Mouse (Mus musculus): ENCODE data around the gene Zfp69.
A peak's percentile ranks its signal among the peaks of the same experiment; 100 is the strongest.

The Zfp69 gene

DNA sequence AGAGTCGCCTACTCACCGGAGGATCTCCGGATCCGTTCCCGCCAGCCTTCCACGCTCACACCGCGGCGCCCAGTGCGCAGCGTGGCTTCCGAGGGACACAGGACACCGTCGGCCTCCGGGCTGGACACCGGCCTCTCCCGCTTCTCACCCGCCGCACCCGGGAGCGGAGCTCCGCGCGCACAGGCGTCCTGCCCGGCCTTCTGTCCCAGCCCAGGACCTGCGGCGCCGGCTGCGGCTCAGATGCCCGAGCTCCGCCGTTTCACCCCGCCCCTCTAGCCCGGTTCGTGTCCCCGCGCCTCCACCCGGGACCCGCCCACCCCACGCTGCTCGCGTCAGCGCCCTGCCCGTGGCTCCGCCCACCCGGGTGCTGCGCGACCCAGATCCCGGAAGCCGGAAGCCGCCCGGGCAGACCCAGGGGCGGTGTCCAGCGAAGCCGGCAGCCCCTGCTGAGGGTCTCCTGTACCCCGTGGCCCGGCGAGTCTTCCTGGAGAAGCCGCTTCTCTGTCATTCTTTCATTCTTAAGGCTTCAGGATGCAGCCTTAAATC, at the start of gene Zfp69:
TSS of gene Zfp69 (minus strand) at position 272 of the 546 bp plus-strand sequence.
- peak; percentile 86 for DNase-seq (ENCODE audit: low spot score)

DNA sequence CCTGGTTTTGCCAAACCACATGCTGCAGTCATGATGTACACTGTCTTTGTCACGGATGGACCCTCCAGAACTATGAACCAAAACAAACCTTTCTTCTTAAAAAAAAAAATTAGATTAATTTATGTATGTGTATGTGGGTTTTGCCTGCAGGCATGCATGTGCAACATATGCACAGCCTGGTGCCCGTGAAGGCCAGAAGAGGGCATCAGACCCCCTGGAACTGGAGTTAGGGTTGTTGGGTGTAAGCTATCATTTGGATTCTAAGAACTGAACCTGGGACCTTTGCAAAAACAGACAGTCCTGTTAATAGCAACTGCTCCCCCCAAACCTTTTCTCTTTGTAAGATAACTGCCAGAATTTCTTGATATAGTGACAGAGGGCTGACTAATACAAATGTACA, 49.5 kb upstream of the Zfp69 start:
- DNase-seq (ENCODE audit: low spot score), result no peak

DNA sequence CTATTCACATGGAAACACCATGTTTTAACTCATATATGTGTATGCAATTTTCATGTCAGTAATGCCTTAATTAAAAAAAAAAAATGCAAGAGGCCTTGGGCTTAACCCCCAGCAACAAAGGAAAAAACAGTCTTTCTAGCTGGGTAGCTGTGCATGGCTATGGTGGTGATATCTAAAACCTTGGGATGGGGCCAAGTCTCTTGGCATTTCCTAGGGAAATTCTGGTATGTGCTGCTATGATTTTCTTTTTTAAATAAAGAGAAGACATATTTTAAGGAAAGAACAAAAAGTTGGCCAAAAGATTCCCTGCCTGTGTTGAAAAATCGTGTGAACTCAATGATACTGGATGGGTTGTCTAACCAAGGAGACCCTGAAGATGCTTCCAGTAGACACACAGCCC, 44.4 kb upstream of the Zfp69 start:
- no peak for DNase-seq (ENCODE audit: low spot score)

DNA sequence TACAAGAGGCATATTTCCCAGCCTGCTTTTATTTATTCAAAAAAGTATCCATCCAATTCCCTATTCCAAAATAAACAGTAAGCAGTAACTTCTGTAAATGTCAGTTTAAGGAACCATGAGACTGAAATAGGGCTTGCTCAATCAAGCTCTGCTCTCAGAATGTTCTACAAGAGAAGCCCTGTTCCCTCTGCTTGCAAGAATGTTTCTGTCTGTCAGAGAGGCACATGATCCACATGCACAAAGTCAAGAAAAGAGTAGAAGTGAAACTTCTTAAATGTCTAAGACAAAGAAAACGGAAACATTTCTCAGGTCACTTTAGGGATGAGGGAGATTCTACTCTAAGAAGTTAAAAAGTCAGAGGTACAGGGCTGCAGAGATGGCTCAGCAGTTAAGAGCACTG, 41.5 kb upstream of the Zfp69 start:
- DNase-seq (ENCODE audit: low spot score), result no peak

DNA sequence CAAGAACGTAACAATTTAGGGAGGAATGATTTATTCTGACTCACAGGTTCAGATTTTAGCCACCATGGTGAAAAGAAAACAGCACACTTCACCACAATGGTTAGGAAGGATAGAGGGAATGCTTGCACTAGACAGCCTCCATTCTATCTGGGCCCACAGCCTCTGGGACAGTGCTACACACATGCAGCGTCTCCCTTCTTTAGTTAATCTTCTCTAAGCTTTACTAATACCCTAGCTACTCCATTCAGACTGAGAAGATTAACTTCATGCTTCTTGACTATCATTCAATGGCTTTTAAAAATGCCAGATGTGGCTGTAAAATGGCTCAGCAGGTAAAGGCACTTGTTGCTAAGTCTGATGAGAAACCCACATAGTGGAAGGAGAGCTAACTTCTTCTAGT, 40.8 kb upstream of the Zfp69 start:
- no peak for DNase-seq (ENCODE audit: low spot score)

DNA sequence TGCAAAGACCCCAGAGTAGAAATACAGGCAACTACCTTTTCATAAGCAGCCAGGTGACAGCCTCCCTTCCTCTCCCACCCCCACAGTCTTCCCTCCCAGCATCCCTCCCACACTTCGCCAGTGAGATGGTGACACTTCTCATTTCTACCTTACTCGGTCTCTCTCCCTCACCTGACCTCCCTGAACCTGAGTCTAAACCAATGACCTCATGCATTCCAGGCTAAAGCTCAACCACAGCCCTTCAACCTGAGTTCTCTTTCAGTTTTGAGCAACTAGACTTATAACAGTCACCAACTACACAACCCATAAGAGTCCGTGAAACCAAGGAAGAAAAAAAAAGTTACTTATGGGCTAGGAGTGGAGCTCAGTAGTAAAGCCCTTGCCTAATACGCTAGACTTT, 35.8 kb upstream of the Zfp69 start:
- DNase-seq (ENCODE audit: low spot score), result no peak

DNA sequence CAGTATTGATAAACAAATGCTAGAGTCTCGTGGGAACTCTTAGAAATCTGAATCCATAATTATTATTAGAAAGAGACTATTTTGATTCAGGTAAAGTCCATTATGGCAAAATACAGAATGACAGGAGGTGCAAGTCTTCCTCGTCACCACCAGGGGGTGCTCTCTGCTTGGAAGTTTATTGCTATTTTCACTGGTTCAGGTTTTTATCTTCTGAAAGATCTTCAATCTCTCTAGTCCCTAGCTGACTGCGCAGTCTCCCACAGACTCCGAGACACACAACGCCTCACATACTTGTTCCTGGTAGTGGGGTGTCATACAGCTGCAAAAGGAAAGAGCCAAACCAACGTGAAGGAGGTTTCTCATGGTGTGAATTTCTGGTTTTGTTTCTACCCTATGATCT, 34.9 kb upstream of the Zfp69 start:
- DNase-seq (ENCODE audit: low spot score), result peak; percentile 73

DNA sequence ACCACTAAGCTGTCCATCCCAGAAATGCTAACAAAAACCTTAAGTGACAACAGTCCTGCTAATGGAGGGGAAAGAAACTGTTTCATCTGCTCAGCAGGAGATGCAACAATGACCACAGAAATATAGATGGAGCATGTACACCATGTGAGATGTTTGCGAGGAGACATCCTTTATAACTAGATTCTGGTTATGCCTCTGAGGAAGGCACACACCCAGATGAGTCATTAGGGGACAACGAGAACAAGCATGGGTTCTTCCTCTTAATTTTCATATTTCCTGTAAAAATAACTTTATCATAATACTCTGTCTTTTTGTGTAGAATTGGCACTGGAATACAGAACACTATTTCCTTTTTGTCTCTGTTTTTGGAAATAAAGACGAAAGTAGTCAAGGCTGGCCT, 26.7 kb upstream of the Zfp69 start:
- DNase-seq (ENCODE audit: low spot score), result peak; percentile 28

DNA sequence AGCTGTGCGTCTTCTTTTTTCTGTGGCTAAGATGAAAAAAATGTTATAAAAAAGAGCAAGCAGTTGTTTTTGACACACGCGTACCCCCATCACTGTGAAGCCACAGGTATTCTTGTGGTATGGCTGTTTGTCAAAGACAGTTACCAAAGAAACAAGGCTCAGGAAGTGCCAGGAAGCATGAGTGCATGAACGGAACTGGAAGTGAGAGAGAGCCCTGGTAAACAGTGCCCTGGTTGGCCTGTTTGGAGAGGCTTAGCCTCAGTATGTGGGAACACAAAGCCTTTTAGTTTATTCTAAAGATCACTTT, 23.9 kb upstream of the Zfp69 start:
- peak; percentile 91 for DNase-seq (ENCODE audit: low spot score)

DNA sequence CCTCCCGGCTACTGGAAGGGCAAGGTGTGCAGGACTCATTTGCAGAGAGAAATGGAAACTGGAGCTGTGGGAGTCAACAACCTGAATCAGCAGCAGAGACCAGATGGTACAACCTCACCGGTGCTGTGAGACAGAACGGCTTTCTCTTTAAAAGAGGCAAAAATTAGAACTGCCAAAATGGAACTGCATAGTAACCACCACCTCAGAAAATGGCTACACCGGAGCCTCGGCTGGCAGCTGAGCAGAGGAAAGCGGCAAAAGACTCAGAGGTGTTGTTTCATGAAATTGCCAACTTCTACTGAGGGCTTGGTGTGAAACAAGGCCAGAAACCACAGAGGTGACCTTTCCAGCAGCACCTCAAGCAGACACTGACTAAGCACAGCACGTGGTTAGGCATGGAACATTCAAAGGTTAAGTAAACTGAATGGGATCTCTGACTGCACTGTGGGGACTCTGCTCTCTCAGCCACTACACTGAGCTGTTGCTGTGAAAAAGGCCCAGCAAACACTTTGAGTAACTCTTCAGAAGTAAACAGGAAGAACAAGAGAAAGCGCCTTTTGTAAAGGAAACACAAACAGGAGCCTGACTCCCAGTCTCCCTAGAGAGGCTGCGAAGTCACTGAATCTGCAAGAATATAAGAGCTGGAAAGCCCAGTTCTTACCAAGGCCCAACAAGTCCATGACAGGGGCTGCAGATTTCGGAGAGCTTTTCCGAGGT, 23.4 kb upstream of the Zfp69 start:
- DNase-seq (ENCODE audit: low spot score), result no peak

DNA sequence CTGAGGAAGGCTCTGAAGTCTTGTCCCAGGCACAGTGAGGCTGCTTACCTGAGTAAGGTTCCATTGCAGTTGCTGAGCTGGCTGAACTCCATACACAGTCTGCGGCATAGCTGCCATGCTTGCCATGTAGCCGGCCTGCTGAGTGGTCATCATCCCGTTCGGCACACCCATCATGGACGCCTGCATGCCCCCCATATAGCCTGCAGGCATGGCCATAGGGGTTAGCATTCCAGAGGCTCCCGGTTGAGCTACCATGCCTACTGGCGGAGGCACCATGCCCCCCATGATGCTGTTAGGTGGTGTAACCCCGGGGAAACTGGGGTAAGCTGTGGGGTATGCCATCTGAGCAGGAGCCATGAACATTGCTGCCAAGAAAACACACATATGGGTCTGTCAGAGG, 20.3 kb upstream of the Zfp69 start:
- no peak for DNase-seq (ENCODE audit: low spot score)

DNA sequence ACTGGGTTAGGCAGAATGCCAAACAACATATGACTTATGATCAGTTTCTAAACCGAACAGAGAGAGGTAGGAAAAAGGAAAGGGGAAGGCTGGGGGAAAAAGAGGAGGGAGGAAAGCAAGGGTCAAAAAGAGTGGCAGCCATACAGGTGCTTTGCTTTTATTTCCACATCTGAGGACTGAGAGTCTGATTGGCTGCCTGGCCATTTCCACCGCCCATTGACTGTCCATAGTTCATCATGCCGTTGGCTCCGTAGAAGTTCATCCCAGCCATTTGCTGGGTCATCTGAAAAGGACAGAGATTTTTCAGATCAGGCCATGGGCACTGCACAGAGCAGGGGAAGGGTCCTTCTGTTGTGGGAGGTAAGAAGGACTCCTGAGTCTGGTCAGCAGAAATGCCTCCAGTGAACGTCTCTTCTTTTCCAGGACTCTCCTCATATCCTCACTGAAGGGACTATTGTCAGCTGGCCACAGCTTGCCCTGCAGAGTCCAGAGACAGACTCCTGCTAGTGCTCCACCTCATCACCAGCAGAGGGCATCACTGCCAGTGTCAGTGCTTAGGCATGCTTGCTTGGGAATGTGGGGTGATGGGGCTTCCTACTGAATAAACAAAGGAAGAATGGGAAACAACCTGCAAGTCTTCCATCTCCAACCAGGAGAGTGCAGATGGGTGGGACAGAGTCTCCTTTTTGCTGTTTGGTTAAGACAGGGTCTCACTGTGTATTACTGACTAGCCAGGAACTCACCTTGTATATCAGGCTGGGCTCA, 18.1 kb upstream of the Zfp69 start:
- DNase-seq (ENCODE audit: low spot score), result peak; percentile 29

DNA sequence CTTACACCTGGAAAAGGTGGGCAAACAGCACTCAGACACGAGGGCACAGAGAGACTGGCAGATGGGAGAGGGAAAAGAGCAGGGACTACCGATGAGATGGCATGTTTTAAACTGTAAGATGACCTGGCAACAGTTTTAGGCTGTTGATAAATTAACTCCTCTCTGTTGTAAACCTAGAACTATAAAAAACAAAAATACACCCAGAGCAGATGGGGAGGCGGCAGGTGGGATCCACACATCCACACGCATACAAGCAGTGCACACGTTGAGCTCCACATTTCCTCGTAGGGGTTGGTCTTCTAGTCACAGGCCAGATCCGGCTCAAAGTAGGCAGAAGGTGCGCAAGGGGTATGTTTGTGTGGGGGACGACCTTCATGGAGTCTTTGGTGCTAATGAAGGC, 17.0 kb upstream of the Zfp69 start:
- no peak for DNase-seq (ENCODE audit: low spot score)

DNA sequence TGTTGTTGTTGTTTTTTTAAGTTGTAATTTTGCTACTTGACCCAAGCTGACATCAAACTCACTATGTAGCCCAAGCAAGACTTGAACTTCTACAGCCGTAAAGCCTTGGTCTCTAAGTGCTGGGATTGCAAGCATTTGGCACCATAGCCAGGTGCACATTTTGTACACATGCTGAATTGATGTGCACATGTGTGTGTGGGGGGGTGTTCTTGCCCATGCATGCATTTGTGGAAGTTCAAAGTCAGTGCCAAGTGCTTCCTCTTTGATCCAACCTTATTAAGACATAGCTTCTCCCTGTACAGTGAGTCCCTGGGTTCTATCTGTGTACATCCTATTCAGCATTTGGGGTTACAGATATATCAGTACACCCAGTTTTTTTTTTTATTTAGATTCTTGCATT, 4.1 kb upstream of the Zfp69 start:
- no peak for DNase-seq (ENCODE audit: low spot score)

DNA sequence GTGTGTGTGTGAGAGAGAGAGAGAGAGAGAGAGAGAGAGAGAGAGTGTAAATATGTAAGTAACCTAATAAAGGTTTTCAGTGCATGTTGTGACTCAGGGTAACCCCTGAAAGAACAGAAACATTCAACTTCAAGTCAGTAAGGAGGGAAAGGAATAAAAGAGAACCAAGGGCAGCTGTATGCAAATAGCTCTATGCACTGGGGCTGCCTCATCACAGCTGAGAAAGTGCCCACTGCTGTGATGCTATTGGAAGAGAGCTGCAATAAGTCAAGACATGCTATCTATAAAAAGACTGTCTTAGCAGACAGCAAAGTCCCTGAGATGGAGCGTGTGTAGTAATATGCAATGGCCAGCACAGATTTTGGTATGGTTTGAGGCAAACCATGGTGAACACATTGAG, 2.2 kb upstream of the Zfp69 start:
- DNase-seq (ENCODE audit: low spot score), result no peak

DNA sequence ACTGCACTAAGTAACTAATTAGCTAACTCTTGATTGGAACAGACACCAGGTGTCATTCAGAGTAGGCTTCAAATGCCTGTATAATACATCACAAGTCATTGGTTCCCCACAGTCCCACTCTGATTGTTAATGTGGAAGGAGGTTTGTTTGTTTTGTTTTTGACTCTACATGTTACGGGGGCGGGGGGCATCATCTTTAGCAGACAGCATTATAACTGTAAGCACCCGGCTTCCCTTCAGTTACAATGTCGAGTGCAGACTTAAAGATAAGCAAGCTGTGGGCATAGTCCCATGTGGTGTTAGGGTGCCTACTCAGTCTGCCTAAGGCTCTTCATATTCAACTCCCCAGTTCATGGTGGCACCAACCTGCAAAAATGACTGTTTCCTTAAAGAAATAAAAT, 1.5 kb upstream of the Zfp69 start:
- DNase-seq (ENCODE audit: low spot score), result no peak

DNA sequence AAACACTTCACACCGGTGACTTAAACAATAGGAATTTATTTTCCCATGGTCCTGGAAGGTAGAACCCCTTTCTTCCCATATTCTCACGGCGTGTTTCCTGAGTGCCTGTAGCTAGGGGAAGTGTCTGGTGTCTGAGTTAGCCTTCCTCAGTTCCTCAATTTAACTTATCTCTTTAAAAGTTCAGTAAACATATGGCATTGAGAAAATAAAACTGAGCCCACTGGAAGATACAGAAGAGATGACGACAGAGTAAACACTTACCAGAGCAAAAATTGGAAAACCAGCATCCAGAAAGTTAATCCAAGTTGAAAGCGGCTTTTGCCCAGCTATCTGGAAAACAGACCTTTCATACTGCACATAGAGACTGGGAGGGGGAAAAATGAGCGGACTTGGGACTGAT, 664 bp upstream of the Zfp69 start:
- no peak for DNase-seq (ENCODE audit: low spot score)

DNA sequence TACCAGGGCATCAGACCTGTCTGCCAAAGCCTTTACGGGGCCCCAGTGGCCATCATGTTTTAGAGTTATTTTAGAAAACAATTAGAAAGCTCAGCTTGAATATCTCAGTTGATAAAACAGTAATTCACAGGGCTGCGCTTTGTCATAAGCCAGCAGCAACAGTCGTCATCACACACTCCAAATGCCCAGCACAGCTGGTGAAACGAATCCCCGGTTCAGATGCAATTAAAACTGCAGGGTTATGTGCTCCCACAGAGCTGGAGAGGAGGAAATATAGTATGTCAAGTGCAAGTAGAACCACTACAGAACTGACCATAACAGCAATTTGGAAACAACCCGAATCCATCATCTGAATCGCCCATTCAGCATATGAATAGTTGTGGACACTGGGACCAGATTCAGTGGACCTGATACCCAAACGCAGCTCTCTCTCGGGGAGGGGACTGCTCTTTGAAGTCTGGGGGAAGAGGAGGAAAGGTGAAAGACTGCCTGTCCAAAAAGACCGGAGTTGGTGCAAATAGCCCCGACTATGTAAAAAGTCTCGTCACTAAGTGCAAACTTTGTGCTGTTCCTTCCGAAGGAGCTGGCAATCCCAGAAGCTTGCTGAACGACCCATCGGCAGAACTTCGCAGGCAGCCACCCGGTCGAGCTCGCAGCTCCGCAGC, 604 bp downstream of the Zfp69 start:
- no peak for DNase-seq (ENCODE audit: low spot score)

DNA sequence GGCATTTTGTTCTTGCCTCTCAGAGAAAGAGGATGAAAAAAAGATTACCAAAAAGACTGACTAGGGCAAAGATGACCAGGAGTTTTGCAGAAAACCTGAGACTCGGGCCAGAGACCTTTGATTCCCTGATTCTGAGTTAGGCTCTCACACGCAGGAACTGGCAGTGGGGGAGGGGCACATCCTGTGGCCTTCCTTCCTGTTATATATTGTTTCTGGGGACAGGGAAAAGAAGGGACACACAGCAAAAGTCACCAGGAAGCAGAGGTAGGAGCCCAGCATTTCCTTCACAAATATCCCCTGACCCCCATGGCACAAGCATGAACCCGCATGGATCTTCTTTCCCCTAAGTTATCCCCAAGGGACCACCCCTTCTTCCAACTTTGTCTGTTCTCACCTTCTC, 2.6 kb downstream of the Zfp69 start:
- DNase-seq (ENCODE audit: low spot score), result no peak

DNA sequence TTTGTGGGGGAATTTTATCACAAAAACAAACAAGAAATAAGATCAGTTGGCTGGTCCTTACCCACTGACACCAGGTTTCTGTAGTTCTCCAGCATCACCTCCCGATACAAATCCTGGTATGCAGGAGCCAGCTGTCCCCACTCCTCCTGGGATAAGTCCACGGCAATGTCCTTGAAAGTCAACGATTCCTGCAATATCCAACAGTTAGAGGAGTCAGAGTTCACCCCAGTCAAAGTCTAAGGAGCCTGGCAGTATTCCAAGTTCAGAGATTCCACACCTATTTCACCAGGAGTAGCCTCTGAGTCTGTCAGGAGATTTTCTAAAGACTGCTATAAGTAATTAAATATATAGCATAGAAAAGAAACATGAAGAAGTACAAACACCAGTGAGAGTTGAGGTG, 16.5 kb downstream of the Zfp69 start:
- no peak for DNase-seq (ENCODE audit: low spot score)

DNA sequence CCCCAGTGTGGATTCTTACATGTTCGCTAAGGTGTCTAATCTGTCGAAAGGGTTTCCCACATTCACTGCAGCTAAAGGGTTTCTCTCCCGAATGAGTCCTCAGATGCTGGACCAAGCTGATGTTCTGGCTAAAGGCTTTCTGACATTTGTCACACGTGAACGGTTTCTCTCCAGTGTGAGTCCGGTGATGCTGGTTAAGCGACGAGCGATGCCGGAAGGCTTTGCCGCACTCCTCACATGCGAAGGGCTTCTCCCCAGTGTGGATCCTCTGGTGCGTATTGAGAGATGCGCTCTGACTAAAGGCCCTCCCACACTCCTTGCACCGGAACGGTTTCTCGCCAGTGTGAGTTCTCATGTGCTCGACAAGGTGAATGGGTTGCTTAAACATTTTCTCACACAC, 20.8 kb downstream of the Zfp69 start:
- DNase-seq (ENCODE audit: low spot score), result no peak

DNA sequence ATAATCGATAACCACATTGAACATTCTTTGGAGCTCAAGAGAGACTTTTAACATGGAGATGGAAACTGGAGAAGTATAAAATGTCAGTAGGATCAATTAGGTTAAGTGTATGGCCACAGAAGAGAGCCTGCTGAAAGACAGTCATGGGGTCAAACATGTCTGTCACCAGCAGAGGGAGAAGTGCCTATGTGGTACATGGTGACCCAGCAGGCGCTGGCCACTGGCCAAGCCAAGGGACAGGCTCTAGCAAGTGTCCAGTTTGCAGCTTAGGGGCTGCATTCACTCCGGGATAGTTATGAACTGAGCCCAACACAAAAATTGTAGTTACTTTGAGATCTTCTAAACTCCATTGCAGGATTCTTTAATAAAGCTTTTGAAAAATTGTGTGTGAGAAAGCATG, 22.8 kb downstream of the Zfp69 start:
- no peak for DNase-seq (ENCODE audit: low spot score)

DNA sequence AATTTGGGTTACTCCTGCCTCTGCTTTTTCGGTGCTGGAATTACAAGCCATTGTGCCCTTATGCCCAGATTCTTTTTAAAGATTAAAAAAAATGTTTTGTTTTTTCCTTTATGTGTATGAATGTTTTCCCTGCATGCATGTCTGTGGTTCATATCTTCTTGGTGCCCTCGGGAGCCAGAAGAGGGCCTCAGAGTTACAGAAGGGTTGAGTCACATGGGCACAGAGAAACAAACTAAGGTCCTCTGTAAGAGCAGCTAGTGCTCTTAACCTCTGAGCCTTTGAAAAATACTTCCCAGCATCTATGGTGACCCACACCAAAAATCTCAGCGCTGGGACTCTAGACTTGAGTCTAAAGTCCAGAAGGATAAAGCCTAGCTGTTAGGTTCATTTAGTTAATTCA, 26.1 kb downstream of the Zfp69 start:
- peak; percentile 67 for DNase-seq (ENCODE audit: low spot score)

Measured in T-cell, adult 2 months (primary cell).